Mouse (Mus musculus) forebrain, postnatal 0 days (tissue): ENCODE measurements around the gene Elmo1. TPM values are rescaled to one million over a fixed set of nuclear protein-coding genes. Genes with fewer than 3 reads are reported as not detected.

Experiments
- ATAC-seq: fragments of 200-750 bp; cut with Nextera tagmentation; 2 replicates; pipeline ENCODE4 v1.8.0; 2017; ENCODE audit warnings: mild to moderate bottlenecking, moderate library complexity
- DNase-seq: peaks from one replicate; pipeline ENCODE4 v3.0.0-alpha.2; 2015
- H3K27ac ChIP-seq: fragments of 300-500 bp; sonication (generic); 2 replicates; pipeline ENCODE4 v1.5.1; 2014; ENCODE audit warnings: low read depth, mild to moderate bottlenecking, antibody characterized with exemption, low read length, moderate library complexity, mixed read lengths
- H3K27me3 ChIP-seq: fragments of 300-500 bp; sonication (generic); 2 replicates; pipeline ENCODE4 v1.6.1; 2014; ENCODE audit warnings: mild to moderate bottlenecking, low read length, mixed read lengths; ENCODE audit not compliant: insufficient read depth
- H3K36me3 ChIP-seq: fragments of 300-500 bp; sonication (generic); 2 replicates; pipeline ENCODE4 v1.6.1; 2014; ENCODE audit warnings: mild to moderate bottlenecking, moderate library complexity; ENCODE audit not compliant: insufficient read depth
- H3K4me1 ChIP-seq: fragments of 300-500 bp; sonication (generic); 2 replicates; pipeline ENCODE4 v1.6.1; 2014; ENCODE audit warnings: antibody characterized with exemption; ENCODE audit not compliant: insufficient read depth
- H3K4me2 ChIP-seq: fragments of 300-500 bp; sonication (generic); 2 replicates; pipeline ENCODE4 v1.6.1; 2014; ENCODE audit warnings: low read depth, mild to moderate bottlenecking, moderate library complexity
- H3K4me3 ChIP-seq: fragments of 300-500 bp; sonication (generic); 2 replicates; pipeline ENCODE4 v1.5.1; 2014; ENCODE audit warnings: low read depth, low read length, mixed read lengths
- H3K9ac ChIP-seq: fragments of 300-500 bp; sonication (generic); 2 replicates; pipeline ENCODE4 v1.6.1; 2014; ENCODE audit warnings: mild to moderate bottlenecking
- H3K9me3 ChIP-seq: fragments of 300-500 bp; sonication (generic); 2 replicates; pipeline ENCODE4 v1.6.1; 2016; ENCODE audit warnings: low read length
- CTCF ChIP-seq: sonication (generic); IDR thresholded peaks from 2 replicates; pipeline ENCODE4 v1.5.1; 2016; ENCODE audit warnings: antibody characterized with exemption, control low read depth, low read depth
- WGBS: fragments of 180-500 bp; shearing (Covaris S2); extraction: QIAGEN DNeasy Blood & Tissue Kit; methylation state at CpG from one replicate; pipeline ENCODE4 v1.1.7; 2014; 5-methylcytosine and 5-hydroxymethylcytosine counted together
- polyA plus RNA-seq: library from polyadenylated mRNA; unstranded; fragments of >200 nt; fragmentation: Nextera tagmentation; extraction: Ambion mirVana; gene quantifications from 2 replicates; pipeline ENCODE4 v1.2.1, GENCODE M21; 2015
- total RNA-seq: library from RNA; depleted of rRNA; stranded (reverse); fragments of >200 nt; gene quantifications from 2 replicates; pipeline ENCODE4 v1.2.3, GENCODE M21; 2014

The Elmo1 gene
- total and polyA plus RNA-seq, 2 experiments from 2014 or later = 30.9 to 33.5 TPM

- H3K36me3 ChIP-seq = no peaks in the 10 kb centered on the region
- H3K4me1 ChIP-seq = no peaks in the 10 kb centered on the region
- ATAC-seq (peak; percentile 16; the same call in 1 of the 2 replicates), DNase-seq (no peak)
- no peak overlapping the region for H3K4me2 ChIP-seq
- H3K4me3 ChIP-seq = no peak overlapping the region
- H3K9me3 ChIP-seq = no peaks in the 10 kb centered on the region
- WGBS = 84% methylated on average over 3 of the region's 3 CpGs
- no peak for TF ChIP-seq CTCF
- H3K9ac ChIP-seq = no peak overlapping the region
- H3K27me3 ChIP-seq = no peaks in the 10 kb centered on the region
- H3K27ac ChIP-seq = no peak overlapping the region
These were observed 165.0 kb downstream of the Elmo1 start for GRCm38 (mm10) chr13:20255380-20255779.

GRCm38 (mm10) chr13:20256613-20257012, 166.2 kb downstream of the Elmo1 start:
- no peaks in the 10 kb centered on the region for H3K9me3 ChIP-seq
- ATAC-seq = no peak
- no peak for TF ChIP-seq CTCF
- no peaks in the 10 kb centered on the region for H3K36me3 ChIP-seq
- no peak overlapping the region for H3K4me3 ChIP-seq
- H3K9ac ChIP-seq = no peak overlapping the region
- H3K4me1 ChIP-seq = no peaks in the 10 kb centered on the region
- no peak overlapping the region for H3K27ac ChIP-seq
- DNase-seq = no peak
- H3K4me2 ChIP-seq = no peak overlapping the region
- no peaks in the 10 kb centered on the region for H3K27me3 ChIP-seq
- 97% methylated on average over 4 of the region's 4 CpGs for WGBS

GRCm38 (mm10) chr13:20257562-20258525, 167.4 kb downstream of the Elmo1 start:
- no peaks in the 10 kb centered on the region for H3K4me1 ChIP-seq
- DNase-seq (no peak), ATAC-seq (peak; percentile 66)
- no peak overlapping the region for H3K9ac ChIP-seq
- no peaks in the 10 kb centered on the region for H3K9me3 ChIP-seq
- H3K4me2 ChIP-seq = no peak overlapping the region
- H3K27ac ChIP-seq = no peak overlapping the region
- no peak for TF ChIP-seq CTCF
- no peak overlapping the region for H3K4me3 ChIP-seq
- WGBS = 84% methylated on average over 8 of the region's 8 CpGs
- no peaks in the 10 kb centered on the region for H3K27me3 ChIP-seq
- no peaks in the 10 kb centered on the region for H3K36me3 ChIP-seq

- Histone ChIP-seq H3K9ac (no peak overlapping the region), H3K9me3 (no peaks in the 10 kb centered on the region), H3K4me3 (no peak overlapping the region), H3K4me2 (no peak overlapping the region), H3K27ac (no peak overlapping the region), H3K4me1 (no peaks in the 10 kb centered on the region), H3K27me3 (no peaks in the 10 kb centered on the region), H3K36me3 (no peaks in the 10 kb centered on the region)
- 100% methylated on average over 1 of the region's 1 CpGs for WGBS
- DNase-seq (no peak), ATAC-seq (no peak)
- peak; percentile 15; the same call in 1 of the 2 replicates for TF ChIP-seq CTCF
These were observed 172.8 kb downstream of the Elmo1 start for GRCm38 (mm10) chr13:20263173-20263572.

GRCm38 (mm10) chr13:20270148-20270547, 179.8 kb downstream of the Elmo1 start:
- DNase-seq (peak; percentile 82), ATAC-seq (peak; percentile 95)
- no peak overlapping the region for H3K4me2 ChIP-seq
- no peaks in the 10 kb centered on the region for H3K4me1 ChIP-seq
- H3K27me3 ChIP-seq = 0 out of 2 replicates have a peak, but pooled peaks cover 4% of the 10 kb centered on the region
- H3K9me3 ChIP-seq = no peaks in the 10 kb centered on the region
- no peak for TF ChIP-seq CTCF
- no peaks in the 10 kb centered on the region for H3K36me3 ChIP-seq
- H3K4me3 ChIP-seq = no peak overlapping the region
- 30% methylated on average over 6 of the region's 6 CpGs for WGBS
- H3K9ac ChIP-seq = no peak overlapping the region
- H3K27ac ChIP-seq = no peak overlapping the region

- Histone ChIP-seq H3K4me2 (no peak overlapping the region), H3K27ac (no peak overlapping the region), H3K9me3 (no peaks in the 10 kb centered on the region), H3K27me3 (0 out of 2 replicates have a peak, but pooled peaks cover 4% of the 10 kb centered on the region), H3K4me3 (no peak overlapping the region), H3K36me3 (no peaks in the 10 kb centered on the region), H3K4me1 (no peaks in the 10 kb centered on the region), H3K9ac (no peak overlapping the region)
- DNase-seq (peak; percentile 72), ATAC-seq (peak; percentile 46; the same call in 1 of the 2 replicates)
- TF ChIP-seq CTCF = peak; percentile 77
- WGBS = 39% methylated on average over 3 of the region's 3 CpGs
These were observed 181.4 kb downstream of the Elmo1 start for GRCm38 (mm10) chr13:20271799-20272198.

- peak; percentile 55 for DNase-seq
- TF ChIP-seq CTCF = peak; percentile 74
These were observed 182.2 kb downstream of the Elmo1 start for GRCm38 (mm10) chr13:20272562-20272961.

More at GRCm38 (mm10) chr13:20272562-20272961, 182.2 kb downstream of the Elmo1 start:
- H3K4me2 ChIP-seq = no peak overlapping the region
- no peak overlapping the region for H3K27ac ChIP-seq
- no peak overlapping the region for H3K9ac ChIP-seq
- H3K4me3 ChIP-seq = no peak overlapping the region
- no peaks in the 10 kb centered on the region for H3K9me3 ChIP-seq
- 49% methylated on average over 6 of the region's 6 CpGs for WGBS
- peak; percentile 30; the same call in 1 of the 2 replicates for ATAC-seq
- H3K27me3 ChIP-seq = 0 out of 2 replicates have a peak, but pooled peaks cover 4% of the 10 kb centered on the region
- no peaks in the 10 kb centered on the region for H3K36me3 ChIP-seq
- H3K4me1 ChIP-seq = no peaks in the 10 kb centered on the region
